Mouse (Mus musculus): ENCODE data around the gene Taz. TPM values are rescaled to one million over a fixed set of nuclear protein-coding genes. Genes with fewer than 3 reads are reported as not detected.

The Taz gene
- polyA plus RNA-seq, 1 experiment from 2014 or later: 71.3 TPM

DNA sequence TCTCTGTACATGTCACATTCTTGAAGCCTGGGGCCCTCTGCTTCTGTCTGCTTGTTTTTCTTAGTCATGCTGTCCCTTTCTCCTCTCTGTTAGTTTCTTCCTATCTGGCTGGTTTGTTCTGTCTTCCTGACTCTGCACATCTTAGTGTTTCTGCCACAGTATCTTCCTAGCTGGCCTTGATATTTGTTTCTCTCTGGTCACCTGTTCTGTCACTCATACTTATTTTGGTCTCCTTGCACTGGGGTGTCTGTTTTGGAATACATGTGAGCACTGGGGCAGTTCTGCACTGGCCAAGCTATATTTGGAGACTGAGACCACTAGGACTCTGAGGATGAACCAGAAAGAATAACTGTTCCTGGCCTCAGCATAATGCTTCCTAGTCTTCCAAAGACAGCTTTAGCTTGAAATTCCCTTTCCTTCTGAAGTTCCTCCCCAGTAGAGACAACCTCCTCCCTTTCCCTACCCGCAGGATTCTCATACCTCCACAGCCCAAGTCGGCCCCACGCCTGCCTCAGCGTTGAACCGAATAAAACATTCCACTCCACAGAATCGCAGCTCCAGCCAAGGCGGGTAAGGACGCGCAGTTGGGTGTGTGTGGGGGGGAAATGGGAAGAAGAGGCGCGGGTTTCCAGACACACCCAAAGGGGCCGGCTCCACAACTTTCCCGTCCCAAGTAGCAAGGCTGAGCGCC is 526 bp upstream of the Taz start:
- Histone ChIP-seq H3K9ac (peak overlapping the region; percentile 79), H3K4me3 (peak overlapping the region; percentile 57), H3K36me3 (0 out of 2 replicates have a peak, but pooled peaks cover 2% of the 10 kb centered on the region), H3K4me2 (peak overlapping the region; percentile 80), H3K9me3 (replicated peaks) (no peaks in the 10 kb centered on the region), H3K4me1 (replicated peaks) (peaks cover 7% of the 10 kb centered on the region), H3K27ac (ENCODE audit: poor library complexity, severe bottlenecking) (peak overlapping the region; percentile 88), H3K27me3 (replicated peaks) (no peaks in the 10 kb centered on the region)
- 9% methylated on average over 14 of the region's 14 CpGs for WGBS
- ATAC-seq (ENCODE audit: insufficient number of reproducible peaks, low FRiP score): peak; percentile 23

DNA sequence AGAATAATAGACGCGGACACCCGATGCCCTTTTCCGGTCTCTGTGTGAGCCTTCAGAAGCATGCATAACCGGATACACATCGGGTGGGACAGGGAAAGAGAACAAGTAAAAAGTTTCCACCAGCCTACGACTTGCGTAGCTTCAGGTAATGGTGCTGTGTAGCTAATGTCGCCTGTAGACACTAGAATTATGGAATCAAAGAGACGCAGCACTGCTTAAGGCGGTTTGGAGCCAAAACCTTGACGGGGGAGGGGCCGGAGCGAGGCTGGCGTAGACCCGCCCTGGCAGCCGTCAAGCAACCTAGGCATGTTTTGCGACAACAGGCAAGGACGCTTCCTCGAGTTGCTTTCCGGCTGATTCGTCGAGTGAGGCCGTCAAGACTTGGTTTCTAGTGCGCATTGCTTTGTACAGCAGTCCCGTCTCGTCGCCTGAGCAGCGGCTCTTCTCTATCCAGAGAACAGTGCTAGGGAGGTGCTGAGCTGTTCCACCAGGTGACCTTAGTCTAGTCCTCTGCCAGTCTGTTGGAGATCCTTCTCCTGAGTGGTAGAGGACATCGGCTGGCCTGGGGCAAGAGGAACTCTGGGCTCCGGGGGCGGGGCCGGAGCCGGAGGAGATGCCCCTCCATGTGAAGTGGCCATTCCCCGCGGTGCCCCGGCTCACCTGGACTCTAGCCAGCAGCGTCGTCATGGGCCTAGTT is 831 bp downstream of the Taz start:
- 0 out of 2 replicates have a peak, but pooled peaks cover 3% of the 10 kb centered on the region for H3K36me3 ChIP-seq
- peak overlapping the region; percentile 88 for H3K27ac ChIP-seq (ENCODE audit: poor library complexity, severe bottlenecking)
- H3K4me1 ChIP-seq (replicated peaks): peaks cover 7% of the 10 kb centered on the region
- peak; percentile 76 for ATAC-seq (ENCODE audit: insufficient number of reproducible peaks, low FRiP score)
- H3K27me3 ChIP-seq (replicated peaks): no peaks in the 10 kb centered on the region
- peak overlapping the region; percentile 79 for H3K9ac ChIP-seq
- H3K4me3 ChIP-seq: peak overlapping the region; percentile 57
- H3K9me3 ChIP-seq (replicated peaks): no peaks in the 10 kb centered on the region
- peak overlapping the region; percentile 80 for H3K4me2 ChIP-seq
- 16% methylated on average over 39 of the region's 39 CpGs for WGBS

DNA sequence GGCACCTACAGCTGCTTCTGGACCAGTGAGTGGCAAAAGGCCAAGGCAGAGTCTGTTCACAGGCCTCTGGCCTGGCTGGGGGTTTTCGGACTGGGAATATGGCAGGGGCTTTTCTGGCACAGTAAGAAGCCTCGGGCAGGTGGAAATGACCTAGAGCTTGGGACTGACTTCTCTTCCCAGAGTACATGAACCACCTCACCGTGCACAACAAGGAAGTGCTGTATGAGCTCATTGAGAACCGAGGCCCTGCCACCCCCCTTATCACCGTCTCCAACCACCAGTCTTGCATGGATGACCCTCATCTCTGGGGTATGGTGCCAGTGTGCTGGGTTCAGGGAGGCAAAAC is 1.4 kb downstream of the Taz start:
- Histone ChIP-seq H3K27ac (ENCODE audit: poor library complexity, severe bottlenecking) (peak overlapping the region; percentile 88), H3K9ac (peak overlapping the region; percentile 79), H3K9me3 (replicated peaks) (no peaks in the 10 kb centered on the region), H3K4me1 (replicated peaks) (peaks cover 7% of the 10 kb centered on the region), H3K4me3 (peak overlapping the region; percentile 57), H3K27me3 (replicated peaks) (no peaks in the 10 kb centered on the region), H3K4me2 (peak overlapping the region; percentile 80), H3K36me3 (peaks cover 8% of the 10 kb centered on the region; the same call in 1 of the 2 replicates)
- 44% methylated on average over 5 of the region's 5 CpGs for WGBS
- no peak for ATAC-seq (ENCODE audit: insufficient number of reproducible peaks, low FRiP score)

- ATAC-seq (ENCODE audit: insufficient number of reproducible peaks, low FRiP score): no peak
- Histone ChIP-seq H3K27me3 (replicated peaks) (no peaks in the 10 kb centered on the region), H3K36me3 (peaks cover 18% of the 10 kb centered on the region), H3K4me3 (no peak overlapping the region), H3K9ac (no peak overlapping the region), H3K4me1 (replicated peaks) (no peaks in the 10 kb centered on the region; the same call in 1 of the 2 replicates), H3K27ac (ENCODE audit: poor library complexity, severe bottlenecking) (no peak overlapping the region), H3K9me3 (replicated peaks) (no peaks in the 10 kb centered on the region), H3K4me2 (no peak overlapping the region)
- 74% methylated on average over 4 of the region's 4 CpGs for WGBS
Observed at GRCm38 (mm10) chrX:74293431-74293830, 11.7 kb downstream of the Taz start.

- Histone ChIP-seq H3K36me3 (peaks cover 23% of the 10 kb centered on the region), H3K9me3 (replicated peaks) (no peaks in the 10 kb centered on the region), H3K4me2 (peak within 1 kb of the TSS; percentile 77), H3K4me3 (peak within 1 kb of the TSS; percentile 63), H3K27ac (ENCODE audit: poor library complexity, severe bottlenecking) (peak within 1 kb of the TSS; percentile 36), H3K9ac (peak within 1 kb of the TSS; percentile 82), H3K4me1 (replicated peaks) (no peaks in the 10 kb centered on the region; the same call in 1 of the 2 replicates), H3K27me3 (replicated peaks) (no peaks in the 10 kb centered on the region)
- 15% methylated on average over 37 of the region's 37 CpGs for WGBS
- ATAC-seq (ENCODE audit: insufficient number of reproducible peaks, low FRiP score): peak; percentile 99
Observed at GRCm38 (mm10) chrX:74296538-74297448, 15.1 kb downstream of the Taz start, which contains the start of gene Atp6ap1. Gene Atp6ap1, plus strand, starts transcription at chrX:74297097.

DNA sequence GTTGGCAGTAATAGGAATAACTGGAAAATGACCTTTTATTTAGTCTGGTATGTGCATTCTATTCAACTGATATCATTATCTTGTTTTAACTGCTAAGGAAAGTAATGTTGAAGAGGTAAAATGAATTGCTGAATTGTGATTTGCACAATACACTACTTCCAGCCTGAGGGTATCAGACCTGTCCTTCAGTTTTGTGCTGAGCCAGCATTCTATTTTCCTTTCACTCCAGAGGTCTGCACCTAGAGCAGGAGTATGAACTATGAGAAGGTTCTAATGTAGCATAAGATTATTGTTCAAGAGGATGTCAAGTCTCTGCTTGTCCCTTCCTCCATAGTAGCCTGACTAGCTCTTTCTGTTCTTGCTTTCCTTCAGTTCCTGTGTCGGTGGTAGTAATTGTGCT is 16.6 kb downstream of the Taz start:
- Histone ChIP-seq H3K36me3 (peaks cover 37% of the 10 kb centered on the region), H3K4me3 (no peak overlapping the region), H3K9me3 (replicated peaks) (no peaks in the 10 kb centered on the region), H3K4me2 (no peak overlapping the region), H3K27me3 (replicated peaks) (no peaks in the 10 kb centered on the region), H3K4me1 (replicated peaks) (no peaks in the 10 kb centered on the region; the same call in 1 of the 2 replicates), H3K9ac (no peak overlapping the region), H3K27ac (ENCODE audit: poor library complexity, severe bottlenecking) (no peak overlapping the region)
- ATAC-seq (ENCODE audit: insufficient number of reproducible peaks, low FRiP score): no peak
- 69% methylated on average over 1 of the region's 1 CpGs for WGBS

DNA sequence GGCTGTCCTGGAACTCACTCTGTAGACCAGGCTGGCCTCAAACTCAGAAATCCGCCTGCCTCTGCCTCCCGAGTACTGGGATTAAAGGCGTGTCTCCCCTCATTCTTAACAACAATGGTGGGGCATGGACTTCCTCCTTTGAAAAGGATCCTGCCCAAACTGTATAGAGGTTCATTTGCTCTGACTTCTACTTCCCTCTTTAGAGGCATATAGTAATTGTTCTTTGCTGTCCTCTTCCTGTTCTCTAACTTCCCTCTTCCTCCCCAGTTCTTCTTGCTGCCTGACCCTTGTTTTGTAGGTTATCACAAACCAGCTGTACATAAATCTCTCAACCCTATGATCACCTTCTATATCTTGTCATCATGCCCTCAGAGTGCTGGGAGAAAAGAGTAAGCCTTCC is 18.0 kb downstream of the Taz start:
- Histone ChIP-seq H3K27ac (ENCODE audit: poor library complexity, severe bottlenecking) (no peak overlapping the region), H3K36me3 (peaks cover 47% of the 10 kb centered on the region), H3K9me3 (replicated peaks) (no peaks in the 10 kb centered on the region), H3K27me3 (replicated peaks) (no peaks in the 10 kb centered on the region), H3K9ac (no peak overlapping the region), H3K4me2 (no peak overlapping the region), H3K4me3 (no peak overlapping the region), H3K4me1 (replicated peaks) (no peaks in the 10 kb centered on the region; the same call in 1 of the 2 replicates)
- ATAC-seq (ENCODE audit: insufficient number of reproducible peaks, low FRiP score): no peak
- 86% methylated on average over 3 of the region's 3 CpGs for WGBS

DNA sequence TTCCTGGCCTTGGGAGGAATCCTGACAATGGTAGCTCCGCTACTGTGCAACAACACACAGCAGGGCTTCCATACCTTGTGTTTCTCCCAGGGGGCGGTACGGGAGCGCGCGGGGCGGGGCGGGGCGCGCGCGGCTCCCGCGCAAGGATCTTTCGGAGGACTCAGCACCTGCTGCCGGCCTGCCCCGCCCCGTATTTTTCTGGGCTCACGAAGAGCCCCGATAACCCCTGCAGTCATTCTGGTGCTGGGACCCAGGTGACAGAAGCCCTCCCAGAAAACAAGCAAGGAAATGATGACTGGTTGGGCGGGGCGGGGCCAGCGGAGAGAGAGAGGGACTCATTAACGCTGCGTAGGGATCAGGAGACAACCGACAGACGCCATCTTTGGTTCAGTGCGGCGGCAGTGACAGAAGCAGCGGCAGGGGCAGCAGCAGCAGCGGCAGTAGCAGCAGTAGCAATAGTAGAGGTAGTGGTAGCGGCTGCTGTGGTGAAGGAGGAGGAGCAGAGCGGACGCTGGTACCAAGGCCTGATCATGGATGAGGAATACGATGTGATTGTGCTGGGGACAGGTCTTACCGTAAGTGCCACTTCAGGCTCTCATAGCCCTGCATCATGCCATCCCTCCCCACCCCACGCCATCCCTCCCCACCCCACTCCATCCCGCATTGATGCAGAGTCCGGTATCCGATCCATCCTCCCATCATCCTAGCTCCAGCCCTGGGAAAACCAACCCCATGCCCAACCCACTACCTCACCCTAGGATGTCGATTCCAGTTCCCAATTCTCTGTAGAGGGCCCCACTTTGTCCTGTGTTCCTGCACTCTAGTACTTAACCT is 23.4 kb downstream of the Taz start, which contains the start of gene Gdi1:
Gene Gdi1 (plus strand): TSS at position 132 of the 834 bp plus-strand sequence.
- peak within 1 kb of the TSS; percentile 90 for H3K9ac ChIP-seq
- 12% methylated on average over 41 of the region's 41 CpGs for WGBS
- H3K4me1 ChIP-seq (replicated peaks): peaks cover 9% of the 10 kb centered on the region; the same call in 1 of the 2 replicates
- no peaks in the 10 kb centered on the region for H3K9me3 ChIP-seq (replicated peaks)
- peaks cover 77% of the 10 kb centered on the region for H3K36me3 ChIP-seq
- peak; percentile 90 for ATAC-seq (ENCODE audit: insufficient number of reproducible peaks, low FRiP score)
- peak within 1 kb of the TSS; percentile 94 for H3K27ac ChIP-seq (ENCODE audit: poor library complexity, severe bottlenecking)
- peak within 1 kb of the TSS; percentile 86 for H3K4me2 ChIP-seq
- H3K4me3 ChIP-seq: peak within 1 kb of the TSS; percentile 70
- H3K27me3 ChIP-seq (replicated peaks): no peaks in the 10 kb centered on the region

DNA sequence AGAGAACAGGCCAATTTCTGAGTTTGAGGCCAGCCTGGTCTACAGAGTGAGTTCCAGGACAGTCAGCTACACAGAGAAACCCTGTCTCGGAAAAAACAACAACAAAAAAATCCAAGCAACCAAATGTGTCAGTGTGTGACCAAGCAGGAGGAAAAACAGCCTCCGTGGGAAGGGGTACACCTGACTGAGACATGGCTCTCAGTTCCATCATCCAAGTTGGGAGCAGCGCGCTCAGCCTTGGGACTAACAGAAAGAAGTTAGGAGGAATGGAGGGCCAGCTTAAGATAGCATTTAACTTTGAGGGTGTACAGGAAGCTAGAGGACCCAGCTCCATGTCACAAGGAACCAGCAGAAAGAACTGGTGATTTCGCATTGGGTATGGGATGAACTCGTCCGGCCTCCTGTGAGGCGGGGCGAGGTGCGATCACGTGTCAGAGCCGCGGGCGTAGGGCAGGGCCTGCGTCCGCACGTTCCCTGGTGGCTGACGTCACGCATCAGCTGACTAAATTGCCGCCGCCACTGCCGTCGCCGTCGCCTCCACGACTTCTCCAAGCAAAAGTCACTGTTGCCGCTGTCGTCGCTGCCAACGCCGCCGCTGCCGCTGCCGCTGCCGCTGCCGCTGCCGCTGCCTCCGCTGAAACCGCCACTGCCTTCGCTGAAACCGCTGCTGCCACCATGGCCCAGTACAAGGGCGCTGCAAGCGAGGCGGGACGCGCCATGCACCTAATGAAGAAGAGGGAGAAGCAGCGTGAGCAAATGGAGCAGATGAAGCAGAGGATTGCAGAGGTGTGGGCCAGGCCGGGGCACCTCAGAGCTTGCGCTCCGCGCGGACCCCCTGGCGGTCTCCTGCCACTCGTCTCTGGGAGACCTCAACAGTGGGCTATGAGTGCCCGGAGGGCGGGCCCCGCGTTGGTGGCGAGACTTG is 31.1 kb downstream of the Taz start, which contains the start of gene Fam50a:
Gene Fam50a (plus strand): TSS at position 494 of the 925 bp plus-strand sequence.
- Histone ChIP-seq H3K36me3 (peaks cover 52% of the 10 kb centered on the region), H3K4me3 (peak within 1 kb of the TSS; percentile 59), H3K27ac (ENCODE audit: poor library complexity, severe bottlenecking) (peak within 1 kb of the TSS; percentile 73), H3K27me3 (replicated peaks) (no peaks in the 10 kb centered on the region), H3K4me2 (peak within 1 kb of the TSS; percentile 76), H3K9ac (peak within 1 kb of the TSS; percentile 76), H3K4me1 (replicated peaks) (peaks cover 11% of the 10 kb centered on the region; the same call in 1 of the 2 replicates), H3K9me3 (replicated peaks) (no peaks in the 10 kb centered on the region)
- ATAC-seq (ENCODE audit: insufficient number of reproducible peaks, low FRiP score): peak; percentile 97
- 13% methylated on average over 59 of the region's 59 CpGs for WGBS
